Mouse (Mus musculus) heart, embryonic 13.5 days (tissue): ENCODE measurements around the gene Rtp4. TPM values are rescaled to one million over a fixed set of nuclear protein-coding genes. Genes with fewer than 3 reads are reported as not detected.

ENCODE experiments used
- ATAC-seq: fragments of 200-750 bp; cut with Nextera tagmentation; 2 replicates; pipeline ENCODE4 v1.8.0; 2017; ENCODE audit warnings: moderate TSS enrichment; ENCODE audit not compliant: insufficient number of reproducible peaks, low FRiP score, low TSS enrichment; ENCODE audit errors: extremely low read depth
- H3K27ac ChIP-seq: fragments of 300-500 bp; sonication (generic); replicated peaks from 2 replicates; pipeline ENCODE4 v1.5.1; 2015; ENCODE audit warnings: moderate library complexity, mild to moderate bottlenecking, inconsistent platforms
- H3K27me3 ChIP-seq: fragments of 300-500 bp; sonication (generic); replicated peaks from 2 replicates; pipeline ENCODE4 v1.6.1; 2015; ENCODE audit warnings: mild to moderate bottlenecking, inconsistent platforms
- H3K36me3 ChIP-seq: fragments of 300-500 bp; sonication (generic); 2 replicates; pipeline ENCODE4 v1.6.1; 2015; ENCODE audit warnings: mild to moderate bottlenecking, inconsistent platforms
- H3K4me1 ChIP-seq: fragments of 300-500 bp; sonication (generic); 2 replicates; pipeline ENCODE4 v1.6.1; 2015; ENCODE audit warnings: inconsistent platforms
- H3K4me2 ChIP-seq: fragments of 300-500 bp; sonication (generic); 2 replicates; pipeline ENCODE4 v1.6.1; 2015; ENCODE audit warnings: inconsistent platforms, mild to moderate bottlenecking, moderate library complexity
- H3K4me3 ChIP-seq: fragments of 300-500 bp; sonication (generic); 2 replicates; pipeline ENCODE4 v1.5.1; 2015; ENCODE audit warnings: moderate library complexity, mild to moderate bottlenecking, inconsistent platforms
- H3K9ac ChIP-seq: fragments of 300-500 bp; sonication (generic); 2 replicates; pipeline ENCODE4 v1.6.1; 2015; ENCODE audit warnings: inconsistent platforms, mild to moderate bottlenecking, moderate library complexity
- H3K9me3 ChIP-seq: fragments of 300-500 bp; sonication (generic); 2 replicates; pipeline ENCODE4 v1.6.1; 2016; ENCODE audit warnings: inconsistent platforms
- WGBS: fragments of 180-500 bp; shearing (Covaris S2); methylation state at CpG from one replicate; pipeline ENCODE4 v1.1.7; 2015; ENCODE audit warnings: mixed read lengths; 5-methylcytosine and 5-hydroxymethylcytosine counted together
- polyA plus RNA-seq: library from polyadenylated mRNA; unstranded; fragments of >200 nt; fragmentation: Nextera tagmentation; extraction: Ambion mirVana; gene quantifications from 2 replicates; pipeline ENCODE4 v1.2.1, GENCODE M21; 2015

Rtp4 gene
- polyA plus RNA-seq, 1 experiment from 2014 or later = 9.3 TPM

DNA sequence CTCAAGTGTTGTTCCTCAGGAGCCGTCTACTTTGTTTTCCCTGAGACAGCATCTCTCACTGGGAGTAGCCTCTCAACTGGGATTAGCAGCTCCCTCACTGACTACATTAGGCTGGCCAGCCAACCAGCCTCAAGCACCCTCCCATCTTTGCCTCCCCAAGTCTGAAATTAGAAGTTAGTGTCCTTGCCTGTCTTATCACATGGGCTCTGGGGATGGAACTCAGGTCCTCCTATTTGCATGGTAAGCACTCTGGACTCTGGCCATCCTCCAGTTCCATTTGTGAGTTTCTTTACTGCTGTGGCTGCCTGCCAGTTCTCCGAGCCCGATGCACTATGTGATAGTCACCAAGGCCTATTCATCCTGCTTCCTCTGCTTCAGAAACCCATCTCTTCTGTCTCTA, 4.3 kb upstream of the Rtp4 start:
- no peak overlapping the region for H3K4me2 ChIP-seq
- no peak overlapping the region for H3K4me3 ChIP-seq
- H3K36me3 ChIP-seq = peaks cover 5% of the 10 kb centered on the region; the same call in 1 of the 2 replicates
- ATAC-seq = peak; percentile 69
- peaks cover 61% of the 10 kb centered on the region for H3K4me1 ChIP-seq
- H3K27me3 ChIP-seq = no peaks in the 10 kb centered on the region; the same call in 1 of the 2 replicates
- WGBS = 14% methylated on average over 3 of the region's 3 CpGs
- peak overlapping the region; percentile 43 for H3K27ac ChIP-seq
- no peak overlapping the region for H3K9ac ChIP-seq
- no peaks in the 10 kb centered on the region for H3K9me3 ChIP-seq

DNA sequence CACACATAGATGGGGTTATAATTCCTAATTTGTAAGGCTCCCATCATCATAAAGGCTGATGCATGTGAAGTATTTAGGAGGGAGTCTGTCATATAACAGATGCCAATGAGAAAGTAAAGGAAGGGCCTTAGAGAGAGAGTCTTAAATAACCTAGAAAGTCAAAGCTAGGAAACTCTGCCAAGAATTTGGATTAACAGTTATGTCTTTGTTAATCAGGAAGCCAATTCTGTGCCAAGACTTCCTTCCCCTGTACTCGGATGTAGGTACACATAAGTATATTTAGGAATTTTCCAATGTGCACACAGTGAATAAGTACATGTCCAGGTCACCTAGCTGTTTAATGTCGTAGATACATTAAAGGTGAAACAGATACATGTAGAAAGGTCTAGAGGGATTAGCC, 3.5 kb upstream of the Rtp4 start:
- Histone ChIP-seq H3K9me3 (no peaks in the 10 kb centered on the region), H3K27me3 (no peaks in the 10 kb centered on the region; the same call in 1 of the 2 replicates), H3K27ac (peak overlapping the region; percentile 43; the same call in 1 of the 2 replicates), H3K36me3 (peaks cover under 1% of the 10 kb centered on the region; the same call in 1 of the 2 replicates), H3K9ac (no peak overlapping the region), H3K4me3 (no peak overlapping the region), H3K4me2 (no peak overlapping the region), H3K4me1 (peaks cover 66% of the 10 kb centered on the region)
- no peak for ATAC-seq
- WGBS = 63% methylated on average over 2 of the region's 2 CpGs

DNA sequence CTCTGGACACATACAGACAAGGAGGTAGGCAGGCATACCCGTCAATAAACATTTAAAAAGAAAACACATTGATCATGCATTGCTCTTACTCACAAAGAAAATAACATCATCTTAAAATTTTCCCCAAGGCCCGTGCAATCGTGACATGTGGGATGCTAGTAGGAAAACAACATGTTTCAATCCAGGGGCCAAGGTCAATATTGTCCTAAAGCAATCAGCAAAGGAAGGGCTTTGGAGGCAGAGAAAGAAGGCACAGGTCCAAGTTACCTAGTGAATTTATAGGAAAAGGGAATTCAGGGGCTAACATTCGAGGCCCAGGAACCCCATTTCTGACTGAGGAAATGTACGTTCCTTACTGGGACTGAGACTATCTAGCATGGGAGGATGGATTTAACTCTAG, 2.9 kb upstream of the Rtp4 start:
- Histone ChIP-seq H3K9me3 (no peaks in the 10 kb centered on the region), H3K36me3 (no peaks in the 10 kb centered on the region), H3K4me3 (no peak overlapping the region), H3K27me3 (peaks cover 4% of the 10 kb centered on the region; the same call in 1 of the 2 replicates), H3K4me1 (peaks cover 69% of the 10 kb centered on the region), H3K27ac (peak overlapping the region; percentile 41; the same call in 1 of the 2 replicates), H3K4me2 (no peak overlapping the region), H3K9ac (no peak overlapping the region)
- WGBS = 76% methylated on average over 5 of the region's 5 CpGs
- no peak for ATAC-seq

DNA sequence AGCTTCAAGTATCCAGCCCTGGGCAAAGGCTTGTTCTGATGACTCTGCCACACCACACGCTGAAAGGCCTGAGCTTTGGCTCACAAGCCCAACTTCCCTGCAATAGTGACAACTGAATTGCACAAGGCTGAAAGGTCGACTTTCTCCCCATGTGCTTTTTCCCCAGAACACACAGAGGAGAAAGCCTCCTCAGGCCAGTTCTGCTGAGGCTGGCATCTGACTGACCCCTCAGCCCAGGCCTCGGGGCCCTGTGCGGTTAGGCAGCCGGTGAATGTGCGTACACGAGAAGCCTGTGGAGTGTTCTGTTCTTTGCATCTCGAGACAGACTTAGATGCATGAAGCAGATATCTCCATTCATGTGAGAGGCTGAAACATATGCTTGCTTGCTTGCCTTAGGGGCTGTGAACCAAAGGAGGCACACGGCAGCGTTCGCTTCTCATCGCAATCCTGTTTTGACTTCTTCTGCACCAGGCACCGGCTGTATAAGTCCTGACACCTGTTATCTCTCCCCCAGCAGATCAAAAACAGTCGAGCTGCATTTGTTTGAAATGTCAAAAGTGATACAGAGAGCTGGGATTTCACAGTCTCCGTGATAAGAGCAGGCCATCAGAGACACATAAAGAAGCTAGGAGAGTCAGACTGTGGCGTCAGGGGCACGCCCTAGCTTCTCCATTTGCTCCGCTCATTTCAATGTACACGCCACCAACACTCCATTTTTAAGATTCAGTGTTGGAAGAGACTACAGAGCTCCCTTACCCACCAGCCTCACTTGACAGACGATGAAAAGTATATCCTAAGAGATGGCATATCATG, 2.1 kb upstream of the Rtp4 start:
- Histone ChIP-seq H3K27ac (peak overlapping the region; percentile 41), H3K4me2 (peak overlapping the region; percentile 77)
- WGBS = 47% methylated on average over 20 of the region's 20 CpGs

DNA sequence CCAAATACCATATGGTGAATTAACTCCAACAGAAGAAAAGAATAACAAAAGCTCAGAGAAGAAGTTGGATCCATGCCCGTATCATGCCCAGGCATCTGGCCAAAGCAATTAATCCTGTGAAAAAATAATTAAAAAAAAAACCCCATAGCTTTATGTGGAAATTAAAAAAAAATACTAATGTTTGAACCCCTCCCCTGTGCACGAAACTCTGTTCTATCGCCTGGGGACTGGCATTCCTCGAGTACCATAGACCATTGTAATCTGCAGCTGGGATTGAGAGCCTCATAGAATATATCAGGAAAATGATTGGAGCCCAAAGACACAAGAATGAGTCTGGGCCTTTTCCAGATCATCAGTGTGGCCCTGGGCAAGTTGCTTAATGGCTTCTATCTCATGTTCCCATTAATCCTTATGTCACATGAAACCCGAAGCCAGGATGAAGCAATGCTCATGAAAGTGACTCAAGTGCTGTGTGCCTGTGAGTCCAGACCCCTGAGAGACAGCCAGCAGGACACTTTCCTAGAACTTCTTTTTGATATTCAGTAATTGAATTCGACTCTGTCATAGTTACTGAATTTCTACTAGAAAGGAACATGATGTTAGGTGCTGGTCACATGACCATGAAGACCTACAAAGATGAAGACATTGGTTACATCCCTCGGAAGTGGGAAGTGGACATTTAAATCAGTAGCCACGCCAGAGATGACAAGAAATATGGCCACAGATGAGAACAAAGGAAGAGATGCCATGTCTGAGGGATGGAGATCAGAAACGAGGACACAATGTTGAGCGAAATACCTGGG, 1.3 kb upstream of the Rtp4 start:
- no peak for ATAC-seq
- Histone ChIP-seq H3K9me3 (no peaks in the 10 kb centered on the region), H3K4me3 (peak overlapping the region; percentile 56), H3K9ac (no peak overlapping the region), H3K4me1 (peaks cover 82% of the 10 kb centered on the region), H3K27ac (peak overlapping the region; percentile 41), H3K4me2 (peak overlapping the region; percentile 77), H3K27me3 (peaks cover 4% of the 10 kb centered on the region; the same call in 1 of the 2 replicates), H3K36me3 (no peaks in the 10 kb centered on the region)
- WGBS = 68% methylated on average over 10 of the region's 10 CpGs

More for the DNA sequence above, 2.1 kb upstream of the Rtp4 start:
- Histone ChIP-seq H3K27me3 (peaks cover 4% of the 10 kb centered on the region; the same call in 1 of the 2 replicates), H3K4me3 (no peak overlapping the region), H3K36me3 (no peaks in the 10 kb centered on the region), H3K9me3 (no peaks in the 10 kb centered on the region), H3K4me1 (peaks cover 76% of the 10 kb centered on the region), H3K9ac (peak overlapping the region; percentile 60)
- ATAC-seq = no peak

DNA sequence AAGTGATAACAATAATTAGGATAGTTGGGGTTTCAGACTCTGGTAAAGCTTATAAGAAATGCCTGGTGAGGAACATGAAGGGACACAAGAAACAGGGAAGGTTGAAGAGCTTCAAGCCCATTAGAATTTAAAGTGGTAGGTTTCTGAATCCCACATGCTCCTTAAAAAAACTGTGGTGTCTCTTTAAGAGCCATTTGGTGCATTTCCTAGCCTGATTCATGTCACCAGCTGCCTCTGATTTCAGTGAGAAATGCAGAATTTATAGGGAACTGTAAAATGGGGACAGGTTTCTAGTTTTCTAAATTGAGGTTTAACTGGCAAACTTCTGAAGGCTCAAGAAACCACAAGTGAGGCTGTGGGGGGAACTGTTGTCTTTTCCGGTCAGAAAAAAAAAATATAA, 320 bp upstream of the Rtp4 start:
- H3K36me3 ChIP-seq = no peaks in the 10 kb centered on the region
- H3K4me3 ChIP-seq = peak overlapping the region; percentile 56
- H3K9ac ChIP-seq = peak overlapping the region; percentile 78
- no peaks in the 10 kb centered on the region for H3K9me3 ChIP-seq
- H3K27ac ChIP-seq = peak overlapping the region; percentile 82
- peaks cover 82% of the 10 kb centered on the region for H3K4me1 ChIP-seq
- H3K27me3 ChIP-seq = peaks cover 4% of the 10 kb centered on the region; the same call in 1 of the 2 replicates
- WGBS = 6% methylated on average over 1 of the region's 1 CpGs
- H3K4me2 ChIP-seq = peak overlapping the region; percentile 77
- ATAC-seq = no peak

DNA sequence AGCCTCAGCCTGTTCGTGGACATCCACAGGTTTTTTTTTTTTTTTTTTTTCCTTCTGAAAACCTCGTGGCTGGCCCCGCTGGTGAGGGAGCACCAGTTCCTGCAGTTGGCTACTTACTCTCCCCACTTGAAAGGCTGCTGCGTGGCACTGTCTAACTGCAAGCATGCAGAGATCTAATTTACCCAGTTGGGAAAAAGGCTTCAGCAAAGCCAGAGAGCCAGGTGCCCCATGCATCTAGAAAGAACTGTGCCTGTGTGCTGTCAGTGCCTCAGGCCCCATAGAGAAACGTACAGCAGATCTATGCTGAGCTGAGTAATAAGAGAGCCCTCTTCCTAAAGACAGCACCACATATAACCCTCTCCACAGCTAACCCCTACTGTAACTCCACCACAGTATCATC, 1.0 kb downstream of the Rtp4 start:
- peak overlapping the region; percentile 78 for H3K9ac ChIP-seq
- peaks cover 71% of the 10 kb centered on the region for H3K4me1 ChIP-seq
- H3K27me3 ChIP-seq = peaks cover 4% of the 10 kb centered on the region; the same call in 1 of the 2 replicates
- peak overlapping the region; percentile 56; the same call in 1 of the 2 replicates for H3K4me3 ChIP-seq
- H3K9me3 ChIP-seq = peaks cover 9% of the 10 kb centered on the region; the same call in 1 of the 2 replicates
- whole genome bisulfite sequencing = 29% methylated on average over 5 of the region's 5 CpGs
- no peaks in the 10 kb centered on the region for H3K36me3 ChIP-seq
- ATAC-seq = no peak
- H3K4me2 ChIP-seq = peak overlapping the region; percentile 77
- peak overlapping the region; percentile 82; the same call in 1 of the 2 replicates for H3K27ac ChIP-seq

DNA sequence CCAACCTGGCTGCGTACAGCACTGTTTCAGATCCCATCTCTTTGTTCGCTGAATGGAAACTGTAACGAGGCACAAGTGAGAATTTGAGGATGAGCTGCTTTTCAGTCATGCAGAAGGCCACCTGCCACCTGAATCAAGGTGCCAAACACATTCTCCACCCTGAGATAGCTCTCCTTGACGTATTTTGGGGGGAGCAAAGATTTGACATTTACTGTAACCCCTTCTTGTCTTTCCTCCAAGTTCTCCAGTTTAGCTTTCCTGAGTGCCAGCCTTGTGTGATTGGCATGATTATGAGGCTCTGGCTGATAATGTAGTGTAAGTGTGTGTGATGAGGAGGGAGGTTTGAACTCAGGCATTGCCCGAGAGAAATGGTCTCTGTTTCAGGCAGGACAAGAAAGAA, 2.0 kb downstream of the Rtp4 start:
- H3K36me3 ChIP-seq = no peaks in the 10 kb centered on the region
- ATAC-seq = no peak
- H3K4me2 ChIP-seq = no peak overlapping the region
- H3K27me3 ChIP-seq = peaks cover 4% of the 10 kb centered on the region; the same call in 1 of the 2 replicates
- H3K4me3 ChIP-seq = no peak overlapping the region
- WGBS = 80% methylated on average over 5 of the region's 5 CpGs
- H3K9ac ChIP-seq = no peak overlapping the region
- H3K4me1 ChIP-seq = peaks cover 61% of the 10 kb centered on the region
- H3K9me3 ChIP-seq = peaks cover 9% of the 10 kb centered on the region; the same call in 1 of the 2 replicates
- H3K27ac ChIP-seq = no peak overlapping the region

DNA sequence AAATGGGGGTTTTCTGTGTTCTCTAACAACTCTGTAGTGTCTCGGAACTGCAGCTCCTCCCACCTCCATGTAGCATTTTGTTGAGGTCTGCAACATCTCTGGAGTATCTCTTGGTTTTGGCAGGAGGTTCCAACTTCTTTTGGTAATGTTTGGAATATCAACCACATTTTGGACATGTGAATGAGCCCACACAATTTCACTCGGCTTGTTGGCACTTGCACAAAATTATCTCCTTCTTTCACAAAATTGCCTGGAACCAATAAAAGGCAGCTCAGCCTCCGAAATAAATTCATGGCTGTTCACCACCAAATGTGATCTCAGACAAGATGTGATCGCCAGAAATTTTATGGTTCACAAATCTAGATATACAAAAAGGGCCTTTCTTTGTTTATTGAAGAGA, 9.1 kb downstream of the Rtp4 start:
- H3K27me3 ChIP-seq = no peaks in the 10 kb centered on the region
- 74% methylated on average over 4 of the region's 4 CpGs for WGBS
- H3K4me2 ChIP-seq = no peak overlapping the region
- H3K9ac ChIP-seq = no peak overlapping the region
- H3K4me1 ChIP-seq = no peaks in the 10 kb centered on the region
- peaks cover 9% of the 10 kb centered on the region; the same call in 1 of the 2 replicates for H3K9me3 ChIP-seq
- no peaks in the 10 kb centered on the region for H3K36me3 ChIP-seq
- no peak overlapping the region for H3K4me3 ChIP-seq
- H3K27ac ChIP-seq = no peak overlapping the region
- ATAC-seq = no peak

DNA sequence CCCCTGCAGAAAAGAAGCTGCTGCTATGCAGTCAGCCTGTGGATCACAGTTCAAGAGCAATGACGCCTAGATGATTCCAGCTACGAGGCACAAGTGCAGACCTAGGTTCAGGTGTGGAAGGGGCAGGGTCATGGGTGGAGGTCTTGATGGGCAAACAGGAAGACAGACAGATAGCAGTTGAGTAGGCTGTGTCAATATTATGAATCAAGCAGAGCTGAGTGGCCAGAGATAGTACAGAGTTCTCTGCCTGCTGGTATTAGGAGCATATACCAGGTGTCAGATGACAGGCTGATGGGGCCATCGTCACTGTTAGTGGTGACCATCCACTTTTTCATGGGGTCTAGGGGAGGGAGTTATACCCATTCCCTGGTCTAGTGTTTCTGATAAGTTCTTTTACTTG, 13.6 kb downstream of the Rtp4 start:
- H3K36me3 ChIP-seq = no peaks in the 10 kb centered on the region
- no peak overlapping the region for H3K4me3 ChIP-seq
- no peaks in the 10 kb centered on the region for H3K27me3 ChIP-seq
- no peak for ATAC-seq
- no peak overlapping the region for H3K4me2 ChIP-seq
- no peak overlapping the region for H3K27ac ChIP-seq
- no peaks in the 10 kb centered on the region for H3K9me3 ChIP-seq
- 58% methylated on average over 3 of the region's 3 CpGs for WGBS
- H3K4me1 ChIP-seq = no peaks in the 10 kb centered on the region
- H3K9ac ChIP-seq = no peak overlapping the region

DNA sequence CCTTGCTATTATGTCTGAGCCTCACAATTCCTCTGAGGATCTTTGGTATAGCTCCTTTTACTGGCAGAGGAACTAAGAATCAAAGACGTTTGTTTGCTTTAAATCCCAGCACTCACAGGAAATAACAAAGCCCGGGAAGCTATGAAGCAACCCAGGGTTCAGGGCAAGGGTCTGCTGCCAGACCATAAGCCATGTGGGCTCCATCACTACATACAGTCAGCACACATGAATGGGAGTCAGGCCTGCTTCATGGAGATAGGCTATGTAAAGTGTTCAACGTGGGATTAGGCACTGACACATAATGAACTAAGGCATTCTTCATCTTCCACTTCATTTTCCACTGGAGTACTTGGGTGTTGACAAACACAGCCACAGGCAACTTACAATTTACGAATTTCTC, 21.0 kb downstream of the Rtp4 start:
- Histone ChIP-seq H3K27ac (no peak overlapping the region), H3K4me3 (no peak overlapping the region), H3K4me2 (no peak overlapping the region), H3K9ac (no peak overlapping the region), H3K36me3 (no peaks in the 10 kb centered on the region), H3K4me1 (no peaks in the 10 kb centered on the region), H3K9me3 (no peaks in the 10 kb centered on the region), H3K27me3 (peaks cover 24% of the 10 kb centered on the region; the same call in 1 of the 2 replicates)
- ATAC-seq = no peak
- WGBS = 51% methylated on average over 4 of the region's 4 CpGs
